Mouse (Mus musculus) hindbrain, embryonic 16.5 days (tissue): Measurements from ENCODE around the gene Phlda2. TPM values are rescaled to one million over a fixed set of nuclear protein-coding genes. Genes with fewer than 3 reads are reported as not detected.

Experiments
- ATAC-seq: fragments of 200-750 bp; cut with Nextera tagmentation; 2 replicates; pipeline ENCODE4 v1.8.0; 2017; ENCODE audit warnings: moderate TSS enrichment, moderate library complexity
- H3K27ac ChIP-seq: fragments of 300-500 bp; sonication (generic); 2 replicates; pipeline ENCODE4 v1.5.1; 2014; ENCODE audit warnings: low read depth, mild to moderate bottlenecking, control low read depth, low read length, moderate library complexity
- H3K27me3 ChIP-seq: fragments of 300-500 bp; sonication (generic); replicated peaks from 2 replicates; pipeline ENCODE4 v1.6.1; 2014; ENCODE audit warnings: low read length; ENCODE audit not compliant: control insufficient read depth, insufficient read depth
- H3K36me3 ChIP-seq: fragments of 300-500 bp; sonication (generic); 2 replicates; pipeline ENCODE4 v1.6.1; 2014; ENCODE audit warnings: mild to moderate bottlenecking, low read length, moderate library complexity, mixed read lengths; ENCODE audit not compliant: control insufficient read depth, insufficient read depth
- H3K4me1 ChIP-seq: fragments of 300-500 bp; sonication (generic); 2 replicates; pipeline ENCODE4 v1.6.1; 2014; ENCODE audit warnings: low read depth, low read length; ENCODE audit not compliant: control insufficient read depth, insufficient read depth
- H3K4me2 ChIP-seq: fragments of 300-500 bp; sonication (generic); 2 replicates; pipeline ENCODE4 v1.6.1; 2014; ENCODE audit warnings: mild to moderate bottlenecking, low read length, control low read depth, moderate library complexity
- H3K4me3 ChIP-seq: fragments of 300-500 bp; sonication (generic); 2 replicates; pipeline ENCODE4 v1.5.1; 2014; ENCODE audit warnings: mild to moderate bottlenecking, low read length, control low read depth, moderate library complexity
- H3K9ac ChIP-seq: fragments of 300-500 bp; sonication (generic); 2 replicates; pipeline ENCODE4 v1.6.1; 2014; ENCODE audit warnings: low read depth, mild to moderate bottlenecking, control low read depth, low read length, moderate library complexity
- H3K9me3 ChIP-seq: fragments of 300-500 bp; sonication (generic); 2 replicates; pipeline ENCODE4 v1.6.1; 2014; ENCODE audit warnings: mild to moderate bottlenecking, low read length, moderate library complexity; ENCODE audit not compliant: control insufficient read depth
- WGBS: fragments of 180-500 bp; shearing (Covaris S2); extraction: QIAGEN DNeasy Blood & Tissue Kit; methylation state at CpG from one replicate; pipeline ENCODE4 v1.1.7; 2014; 5-methylcytosine and 5-hydroxymethylcytosine counted together
- polyA plus RNA-seq: library from polyadenylated mRNA; unstranded; fragments of >200 nt; fragmentation: Nextera tagmentation; extraction: Ambion mirVana; gene quantifications from 2 replicates; pipeline ENCODE4 v1.2.1, GENCODE M21; 2015

The Phlda2 gene
- polyA plus RNA-seq, 1 experiment from 2014 or later = 0.56 TPM

DNA sequence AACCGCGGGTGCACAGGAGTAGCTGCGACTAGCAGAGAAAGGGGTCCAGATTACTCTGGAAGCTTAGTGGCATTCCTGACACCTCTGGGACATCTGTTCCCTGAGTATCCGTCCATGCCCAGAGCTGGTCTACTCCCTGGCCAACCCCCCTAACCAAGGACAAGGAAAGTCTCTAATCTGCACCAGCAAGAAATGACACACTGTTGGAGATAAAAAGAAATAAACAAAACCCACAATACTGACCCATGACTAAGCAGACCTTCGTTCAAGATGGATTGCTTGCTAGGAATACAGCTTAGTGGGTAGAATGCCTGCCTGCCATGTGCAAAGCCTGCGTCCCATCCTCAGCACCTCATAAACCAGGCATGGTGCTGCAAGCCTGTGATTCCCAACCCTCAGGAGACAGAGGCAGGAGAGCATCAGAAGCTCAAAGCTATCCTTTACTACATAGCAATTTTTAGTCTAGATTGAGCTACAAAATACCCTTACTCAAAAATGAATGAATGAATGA lies 9.3 kb downstream of the Phlda2 start:
- Histone ChIP-seq H3K27ac (no peak overlapping the region), H3K4me2 (no peak overlapping the region), H3K4me3 (no peak overlapping the region), H3K9ac (no peak overlapping the region), H3K36me3 (no peaks in the 10 kb centered on the region), H3K9me3 (no peaks in the 10 kb centered on the region), H3K27me3 (no peaks in the 10 kb centered on the region), H3K4me1 (no peaks in the 10 kb centered on the region)
- WGBS = 89% methylated on average over 6 of the region's 6 CpGs
- no peak for ATAC-seq

DNA sequence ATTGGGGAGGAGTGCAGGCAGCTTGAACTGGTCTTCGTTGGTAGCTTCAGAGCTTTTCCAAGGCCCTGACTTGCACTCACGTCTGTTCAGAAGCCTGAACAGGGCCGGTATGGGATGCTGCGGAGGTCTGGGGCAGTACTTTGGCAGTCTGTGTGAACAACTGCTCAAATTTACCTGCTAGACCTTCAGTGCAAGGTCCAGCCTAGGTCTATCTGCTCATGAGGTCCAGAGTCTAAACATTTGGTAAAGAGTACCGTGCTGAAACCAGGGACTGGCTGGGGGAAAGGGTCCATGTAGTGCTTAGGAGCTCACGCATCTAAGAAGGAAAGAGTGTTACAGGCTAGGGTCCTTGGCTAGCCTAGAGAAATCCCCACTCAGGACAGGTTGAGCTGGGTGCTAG lies 13.2 kb downstream of the Phlda2 start:
- Histone ChIP-seq H3K9me3 (no peaks in the 10 kb centered on the region), H3K9ac (no peak overlapping the region), H3K36me3 (no peaks in the 10 kb centered on the region), H3K4me3 (no peak overlapping the region), H3K27me3 (no peaks in the 10 kb centered on the region), H3K4me1 (no peaks in the 10 kb centered on the region), H3K4me2 (no peak overlapping the region), H3K27ac (no peak overlapping the region)
- WGBS = 78% methylated on average over 6 of the region's 6 CpGs
- ATAC-seq = no peak

DNA sequence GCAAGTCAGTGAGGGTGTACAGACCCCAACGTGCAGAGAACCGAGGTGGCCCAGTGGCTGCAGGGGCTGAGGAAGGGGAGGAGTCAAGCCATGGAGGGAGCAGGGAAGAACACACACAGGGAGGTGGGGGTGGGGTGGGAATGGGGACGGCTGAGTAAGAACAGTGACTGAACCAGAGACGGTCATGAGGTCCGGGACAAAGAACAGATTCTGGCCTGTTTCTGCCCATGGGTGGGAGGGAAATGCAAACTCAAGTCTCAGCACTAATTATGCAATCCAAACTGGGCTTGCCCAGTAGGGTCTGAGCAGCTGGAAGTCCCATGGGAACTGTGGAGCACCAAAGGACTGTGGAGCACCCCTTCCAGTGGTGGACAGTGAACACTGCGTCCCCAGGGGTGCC lies 20.4 kb downstream of the Phlda2 start:
- no peak overlapping the region for H3K27ac ChIP-seq
- H3K4me1 ChIP-seq = no peaks in the 10 kb centered on the region
- no peak overlapping the region for H3K4me3 ChIP-seq
- no peaks in the 10 kb centered on the region for H3K27me3 ChIP-seq
- H3K4me2 ChIP-seq = no peak overlapping the region
- no peaks in the 10 kb centered on the region for H3K36me3 ChIP-seq
- no peaks in the 10 kb centered on the region for H3K9me3 ChIP-seq
- no peak overlapping the region for H3K9ac ChIP-seq
- WGBS = 10% methylated on average over 6 of the region's 6 CpGs
- ATAC-seq = no peak

DNA sequence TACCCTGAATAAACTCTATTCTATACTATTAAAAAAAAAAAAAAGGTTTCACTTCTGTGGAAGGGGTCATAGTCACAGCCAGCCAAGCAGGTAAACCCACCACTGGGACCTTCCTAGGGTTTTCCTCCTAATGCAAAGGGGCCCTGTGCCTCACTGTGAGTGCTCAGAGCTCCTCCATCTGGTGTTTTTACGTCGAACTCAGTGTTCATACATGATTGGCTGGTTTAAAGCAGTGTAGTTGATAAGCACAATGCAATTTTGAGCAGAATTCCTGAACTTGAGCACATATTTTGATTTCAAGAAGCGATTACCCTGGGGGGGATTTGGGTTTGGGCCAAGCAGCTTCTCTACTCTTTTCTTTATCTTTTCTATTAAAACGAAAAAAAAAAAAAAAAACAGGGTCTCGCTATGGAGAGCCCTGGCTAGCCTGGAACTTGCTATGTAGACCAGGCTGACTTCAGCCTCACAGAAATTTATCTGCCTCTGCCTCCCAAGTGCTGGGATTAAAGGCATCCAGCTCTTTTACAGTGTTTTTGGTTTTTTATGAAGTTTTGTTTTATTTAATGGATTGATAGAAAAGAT lies 21.1 kb downstream of the Phlda2 start:
- H3K4me2 ChIP-seq = no peak overlapping the region
- H3K27me3 ChIP-seq = no peaks in the 10 kb centered on the region
- ATAC-seq = no peak
- WGBS = 53% methylated on average over 5 of the region's 5 CpGs
- H3K27ac ChIP-seq = no peak overlapping the region
- no peaks in the 10 kb centered on the region for H3K9me3 ChIP-seq
- no peak overlapping the region for H3K9ac ChIP-seq
- no peak overlapping the region for H3K4me3 ChIP-seq
- no peaks in the 10 kb centered on the region for H3K36me3 ChIP-seq
- H3K4me1 ChIP-seq = no peaks in the 10 kb centered on the region

DNA sequence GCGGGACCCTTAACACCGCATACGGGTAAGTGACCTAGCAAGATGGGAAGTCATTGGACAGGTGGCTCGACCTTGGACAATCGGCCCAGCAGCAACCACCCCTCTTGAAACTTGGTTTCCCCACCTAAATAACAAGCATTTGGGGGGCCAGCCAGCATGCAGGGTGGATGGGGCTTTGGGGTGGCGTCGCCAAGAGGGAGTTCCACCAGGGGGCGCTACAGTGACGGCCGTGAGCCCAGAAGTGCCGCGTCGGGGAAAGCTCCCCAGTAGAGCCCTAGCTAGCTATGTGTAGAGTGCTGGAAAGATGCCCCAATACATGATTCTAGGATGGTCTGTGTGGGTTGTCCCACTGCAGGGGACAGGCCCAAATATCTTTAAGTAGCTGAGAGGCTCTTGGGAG lies 22.5 kb downstream of the Phlda2 start:
- H3K9me3 ChIP-seq = no peaks in the 10 kb centered on the region
- no peak for ATAC-seq
- H3K27ac ChIP-seq = no peak overlapping the region
- no peaks in the 10 kb centered on the region for H3K4me1 ChIP-seq
- no peak overlapping the region for H3K4me3 ChIP-seq
- H3K9ac ChIP-seq = no peak overlapping the region
- H3K27me3 ChIP-seq = no peaks in the 10 kb centered on the region
- no peaks in the 10 kb centered on the region for H3K36me3 ChIP-seq
- H3K4me2 ChIP-seq = no peak overlapping the region
- WGBS = 30% methylated on average over 13 of the region's 13 CpGs

DNA sequence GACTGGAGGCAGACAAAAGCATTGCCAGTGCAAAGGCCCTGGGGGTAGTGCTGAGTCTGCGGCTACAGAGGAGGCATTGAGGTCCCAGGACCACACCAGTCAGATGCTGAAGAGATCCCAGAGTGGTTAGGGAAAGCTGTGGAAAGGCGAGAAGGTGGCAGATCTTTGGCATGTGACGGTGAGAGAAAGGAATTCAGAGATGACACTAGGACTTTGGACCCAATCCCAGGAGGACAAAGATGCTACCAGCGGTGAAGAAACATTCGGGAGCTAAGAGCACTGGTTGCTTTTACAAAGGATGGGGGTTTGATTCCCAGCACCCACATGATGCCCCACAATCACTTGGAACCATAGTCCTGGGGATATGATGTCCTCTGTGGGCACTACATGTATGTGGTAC lies 25.1 kb downstream of the Phlda2 start:
- Histone ChIP-seq H3K4me2 (no peak overlapping the region), H3K4me3 (no peak overlapping the region), H3K9me3 (no peaks in the 10 kb centered on the region), H3K4me1 (no peaks in the 10 kb centered on the region), H3K27me3 (no peaks in the 10 kb centered on the region), H3K27ac (no peak overlapping the region), H3K9ac (no peak overlapping the region), H3K36me3 (no peaks in the 10 kb centered on the region)
- WGBS = 88% methylated on average over 5 of the region's 5 CpGs
- no peak for ATAC-seq

DNA sequence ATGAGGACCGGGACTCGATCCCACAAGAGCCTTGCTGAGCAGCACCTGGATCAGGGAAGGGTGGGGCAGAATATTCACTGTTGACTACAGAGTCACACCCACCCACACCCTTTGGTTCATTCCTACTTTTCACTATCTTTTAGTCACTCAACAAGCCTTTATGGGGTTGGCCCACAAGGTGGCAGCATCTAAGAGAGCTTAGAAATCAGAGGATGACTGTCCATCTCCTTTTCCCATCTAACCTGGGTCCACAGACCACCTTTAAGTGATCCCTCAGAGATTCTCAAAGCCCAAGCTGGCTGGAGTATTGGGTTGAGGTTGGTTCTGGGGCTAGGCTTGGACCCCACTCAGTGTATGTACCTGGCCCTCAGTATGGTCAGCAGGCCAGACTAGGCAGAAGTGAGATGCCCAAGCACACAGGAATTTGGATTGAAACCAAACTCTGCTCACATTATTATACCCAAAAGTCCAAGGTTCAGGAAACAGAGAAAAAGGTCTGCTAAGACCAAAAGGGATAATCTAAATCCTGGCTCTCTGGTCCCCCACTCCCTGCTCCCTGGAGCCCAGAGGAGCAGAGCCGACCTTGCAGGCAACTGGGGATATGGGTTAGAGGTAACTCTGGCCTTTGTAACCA lies 26.1 kb downstream of the Phlda2 start:
- no peak for ATAC-seq
- H3K27me3 ChIP-seq = no peaks in the 10 kb centered on the region
- H3K27ac ChIP-seq = no peak overlapping the region
- no peaks in the 10 kb centered on the region for H3K4me1 ChIP-seq
- H3K4me3 ChIP-seq = no peak overlapping the region
- H3K36me3 ChIP-seq = no peaks in the 10 kb centered on the region
- WGBS = 93% methylated on average over 3 of the region's 3 CpGs
- no peaks in the 10 kb centered on the region for H3K9me3 ChIP-seq
- no peak overlapping the region for H3K9ac ChIP-seq
- no peak overlapping the region for H3K4me2 ChIP-seq

DNA sequence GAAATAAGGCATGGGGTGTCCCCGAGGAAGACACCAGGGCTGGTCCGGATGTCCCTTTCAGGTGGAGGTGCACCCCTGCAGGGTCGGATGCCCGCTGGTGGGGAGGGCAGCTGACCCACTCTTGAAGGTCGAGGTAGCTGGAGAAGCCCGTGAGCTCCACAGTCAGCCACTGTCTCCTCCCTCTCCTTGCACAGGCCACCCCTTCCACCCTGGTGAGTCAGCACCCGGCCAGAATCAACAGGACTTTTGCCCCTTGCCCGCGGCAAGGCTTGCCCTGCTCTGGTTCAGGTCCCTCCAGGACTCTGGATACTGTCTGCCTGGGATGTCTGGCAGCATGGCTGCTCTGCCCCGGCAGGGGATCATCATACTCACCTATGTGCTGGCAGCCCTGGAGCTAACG lies 27.1 kb downstream of the Phlda2 start:
- Histone ChIP-seq H3K36me3 (no peaks in the 10 kb centered on the region), H3K9me3 (no peaks in the 10 kb centered on the region), H3K4me3 (no peak overlapping the region), H3K27ac (no peak overlapping the region), H3K4me1 (no peaks in the 10 kb centered on the region), H3K27me3 (no peaks in the 10 kb centered on the region), H3K9ac (no peak overlapping the region), H3K4me2 (no peak overlapping the region)
- WGBS = 83% methylated on average over 11 of the region's 11 CpGs
- no peak for ATAC-seq

DNA sequence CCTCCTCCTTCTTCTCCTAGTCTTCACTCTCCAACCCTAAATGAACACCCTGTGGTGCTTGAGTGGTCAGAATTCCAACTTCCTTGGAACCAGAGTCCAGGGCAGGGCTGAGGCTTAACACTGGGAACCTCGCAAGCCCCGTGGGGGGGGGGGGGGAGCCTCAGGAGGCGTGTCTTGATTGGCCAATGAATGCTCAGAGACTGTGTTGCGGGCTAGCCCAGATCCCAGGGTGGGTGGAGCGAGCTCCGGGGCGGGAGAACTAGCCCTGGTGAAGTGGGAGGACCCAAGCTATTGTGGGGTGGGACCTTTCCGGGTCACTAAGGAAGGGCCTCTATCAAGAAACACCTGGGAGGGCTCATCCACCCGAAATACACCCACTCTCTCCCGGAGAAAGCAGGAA lies 28.1 kb downstream of the Phlda2 start:
- Histone ChIP-seq H3K27me3 (no peaks in the 10 kb centered on the region), H3K4me1 (no peaks in the 10 kb centered on the region), H3K4me3 (no peak overlapping the region), H3K9ac (no peak overlapping the region), H3K27ac (no peak overlapping the region), H3K36me3 (no peaks in the 10 kb centered on the region), H3K9me3 (no peaks in the 10 kb centered on the region), H3K4me2 (no peak overlapping the region)
- ATAC-seq = no peak
- WGBS = 33% methylated on average over 8 of the region's 10 CpGs
